Mouse (Mus musculus) forebrain, embryonic 13.5 days (tissue): ENCODE measurements around the gene Gm5414. TPM values are rescaled to one million over a fixed set of nuclear protein-coding genes. Genes with fewer than 3 reads are reported as not detected.

ENCODE experiments used
- microRNA-seq: library from miRNA; unstranded; fragments of <30 nt; microRNA quantifications from one replicate; pipeline ENCODE4, GENCODE M21; 2016
- polyA plus RNA-seq: library from polyadenylated mRNA; unstranded; fragments of >200 nt; fragmentation: Nextera tagmentation; extraction: Ambion mirVana; gene quantifications from 2 replicates; pipeline ENCODE4 v1.2.1, GENCODE M21; 2015

Gene Gm5414
- polyA plus RNA-seq, 1 experiment from 2014 or later: not detected

Small RNAs within 50 kb of the gene (microRNA-seq; reads per million reads assigned to microRNA genes)
- gene Gm44383: not detected
- not detected for gene Gm44479

Other genes starting within 250 kb of the Gm5414 start
- gene Krt7, start 217.1 kb downstream of the Gm5414 start, polyA plus RNA-seq: 0.18 and 0.26 TPM in 2 replicates
- 0.10 TPM in 1 of 2 replicates, not detected in the other for gene Krt87, start 189.4 kb downstream of the Gm5414 start, polyA plus RNA-seq
- gene Krt88, start 180.4 kb downstream of the Gm5414 start, polyA plus RNA-seq: not detected in 2 replicates
- gene Krt81, start 164.4 kb downstream of the Gm5414 start, polyA plus RNA-seq: not detected in 2 replicates
- gene Krt86, start 154.7 kb downstream of the Gm5414 start, polyA plus RNA-seq: not detected in 2 replicates
- gene Krt83, start 136.7 kb downstream of the Gm5414 start, polyA plus RNA-seq: not detected in 2 replicates
- not detected in 2 replicates for gene Gm49425, start 110.9 kb downstream of the Gm5414 start, polyA plus RNA-seq
- gene Krt84, start 95.4 kb downstream of the Gm5414 start, polyA plus RNA-seq: not detected in 2 replicates
- gene Krt82, start 77.5 kb downstream of the Gm5414 start, polyA plus RNA-seq: not detected in 2 replicates
- gene Krt90, start 65.2 kb downstream of the Gm5414 start, polyA plus RNA-seq: not detected in 2 replicates
- gene Krt75, start 54.3 kb downstream of the Gm5414 start, polyA plus RNA-seq: not detected in 2 replicates
- not detected in 2 replicates for gene Gm5478, start 19.2 kb upstream of the Gm5414 start, polyA plus RNA-seq
- gene Krt6b, start 52.1 kb upstream of the Gm5414 start, polyA plus RNA-seq: not detected in 2 replicates
- not detected in 2 replicates for gene Krt6a, start 66.1 kb upstream of the Gm5414 start, polyA plus RNA-seq
- gene Krt5, start 84.7 kb upstream of the Gm5414 start, polyA plus RNA-seq: 0.14 and 0.35 TPM in 2 replicates
- gene Krt71, start 114.9 kb upstream of the Gm5414 start, polyA plus RNA-seq: not detected in 2 replicates
- not detected in 2 replicates for gene Krt72, start 158.3 kb upstream of the Gm5414 start, polyA plus RNA-seq
- 0.59 and 0.66 TPM in 2 replicates for gene Krt73, start 174.2 kb upstream of the Gm5414 start, polyA plus RNA-seq
- gene Krt2, start 190.0 kb upstream of the Gm5414 start, polyA plus RNA-seq: not detected in 2 replicates
- 3.5 and 3.9 TPM in 2 replicates for gene Krt1, start 222.6 kb upstream of the Gm5414 start, polyA plus RNA-seq
- gene Krt77, start 241.5 kb upstream of the Gm5414 start, polyA plus RNA-seq: 0.19 and 0.65 TPM in 2 replicates